Mouse (Mus musculus): ENCODE measurements at regions not wholly inside any gene's neighbourhood (a gene's known extent, or its start where the extent isn't known, plus 50 kb on each side); places are given as distances from the start of the nearest gene placed in this dataset.

- TF ChIP-seq POLR2A (IDR thresholded peaks at IDR 0.05; ENCODE audit: borderline replicate concordance, control insufficient read depth, low read depth, low read length): no peak
- TF ChIP-seq CTCF (IDR thresholded peaks at IDR 0.05; ENCODE audit: control insufficient read depth, insufficient read depth, low read length): no peak
Observed at GRCm38 (mm10) chr6:37740982-37741889, 129.4 kb upstream of the Trim24 start.

Measured in bone marrow, adult 2 months (tissue).